Mouse (Mus musculus): ENCODE measurements around the gene Cenpv. TPM values are rescaled to one million over a fixed set of nuclear protein-coding genes. Genes with fewer than 3 reads are reported as not detected.

Cenpv gene
- 46.2 and 49.8 TPM in 2 replicates for polyA plus RNA-seq (2014; fragmentation: Nextera tagmentation; extraction: Ambion mirVana)

- Histone ChIP-seq H3K9ac (replicated peaks; ENCODE audit: low read length) (peak within 1 kb of the TSS; percentile 92), H3K27me3 (ENCODE audit: control insufficient read depth, insufficient read depth, low read length) (peaks cover 6% of the 10 kb centered on the region; the same call in 1 of the 2 replicates), H3K36me3 (replicated peaks; ENCODE audit: control insufficient read depth, insufficient read depth, low read depth, low read length) (no peaks in the 10 kb centered on the region), H3K27ac (replicated peaks; ENCODE audit: low read depth, low read length) (0 out of 2 replicates have a peak within 1 kb of the TSS, but pooled peaks have one; percentile 35), H3K4me1 (ENCODE audit: control insufficient read depth, insufficient read depth, low read length) (no peaks in the 10 kb centered on the region; the same call in 1 of the 2 replicates), H3K9me3 (replicated peaks; ENCODE audit: control insufficient read depth, low read length) (no peaks in the 10 kb centered on the region), H3K4me2 (ENCODE audit: low read depth, low read length) (peak within 1 kb of the TSS; percentile 95), H3K4me3 (ENCODE audit: low read depth, low read length) (peak within 1 kb of the TSS; percentile 80)
- DNase-seq (ENCODE audit: low spot score) (peak; percentile 78), ATAC-seq (replicated peaks; ENCODE audit: insufficient number of reproducible peaks, low FRiP score, low TSS enrichment, low read depth) (peak; percentile 67)
- WGBS, result 8% methylated on average over 37 of the region's 57 CpGs
Measured at GRCm38 (mm10) chr11:62539089-62539890, at the start of gene Cenpv. Gene Cenpv (minus strand): TSS chr11:62539261.

GRCm38 (mm10) chr11:62587034-62587433, 48.0 kb upstream of the Cenpv start:
- Histone ChIP-seq H3K4me3 (ENCODE audit: low read depth, low read length) (no peak overlapping the region), H3K27ac (replicated peaks; ENCODE audit: low read depth, low read length) (no peak overlapping the region), H3K4me2 (ENCODE audit: low read depth, low read length) (no peak overlapping the region), H3K4me1 (ENCODE audit: control insufficient read depth, insufficient read depth, low read length) (no peaks in the 10 kb centered on the region), H3K9ac (replicated peaks; ENCODE audit: low read length) (no peak overlapping the region), H3K27me3 (ENCODE audit: control insufficient read depth, insufficient read depth, low read length) (no peaks in the 10 kb centered on the region), H3K9me3 (replicated peaks; ENCODE audit: control insufficient read depth, low read length) (no peaks in the 10 kb centered on the region), H3K36me3 (replicated peaks; ENCODE audit: control insufficient read depth, insufficient read depth, low read depth, low read length) (no peaks in the 10 kb centered on the region)
- WGBS, result 81% methylated on average over 5 of the region's 5 CpGs
- DNase-seq (ENCODE audit: low spot score) (no peak), ATAC-seq (replicated peaks; ENCODE audit: insufficient number of reproducible peaks, low FRiP score, low TSS enrichment, low read depth) (no peak)

- no peaks in the 10 kb centered on the region for H3K9me3 ChIP-seq (replicated peaks; ENCODE audit: control insufficient read depth, low read length)
- 82% methylated on average over 9 of the region's 9 CpGs for WGBS
Measured at GRCm38 (mm10) chr11:62584671-62585206, 45.7 kb upstream of the Cenpv start.

GRCm38 (mm10) chr11:62583031-62583430, 44.0 kb upstream of the Cenpv start:
- no peaks in the 10 kb centered on the region for H3K27me3 ChIP-seq (ENCODE audit: control insufficient read depth, insufficient read depth, low read length)
- H3K4me3 ChIP-seq (ENCODE audit: low read depth, low read length), result no peak overlapping the region
- WGBS, result 79% methylated on average over 6 of the region's 6 CpGs
- H3K36me3 ChIP-seq (replicated peaks; ENCODE audit: control insufficient read depth, insufficient read depth, low read depth, low read length), result no peaks in the 10 kb centered on the region
- H3K27ac ChIP-seq (replicated peaks; ENCODE audit: low read depth, low read length), result no peak overlapping the region
- no peaks in the 10 kb centered on the region for H3K4me1 ChIP-seq (ENCODE audit: control insufficient read depth, insufficient read depth, low read length)
- no peaks in the 10 kb centered on the region for H3K9me3 ChIP-seq (replicated peaks; ENCODE audit: control insufficient read depth, low read length)
- H3K4me2 ChIP-seq (ENCODE audit: low read depth, low read length), result no peak overlapping the region
- no peak overlapping the region for H3K9ac ChIP-seq (replicated peaks; ENCODE audit: low read length)
- DNase-seq (ENCODE audit: low spot score) (no peak), ATAC-seq (replicated peaks; ENCODE audit: insufficient number of reproducible peaks, low FRiP score, low TSS enrichment, low read depth) (no peak)

More at GRCm38 (mm10) chr11:62584671-62585206, 45.7 kb upstream of the Cenpv start:
- Histone ChIP-seq H3K4me2 (ENCODE audit: low read depth, low read length) (no peak overlapping the region), H3K27ac (replicated peaks; ENCODE audit: low read depth, low read length) (no peak overlapping the region), H3K27me3 (ENCODE audit: control insufficient read depth, insufficient read depth, low read length) (no peaks in the 10 kb centered on the region), H3K36me3 (replicated peaks; ENCODE audit: control insufficient read depth, insufficient read depth, low read depth, low read length) (no peaks in the 10 kb centered on the region), H3K4me1 (ENCODE audit: control insufficient read depth, insufficient read depth, low read length) (no peaks in the 10 kb centered on the region), H3K9ac (replicated peaks; ENCODE audit: low read length) (no peak overlapping the region), H3K4me3 (ENCODE audit: low read depth, low read length) (no peak overlapping the region)
- DNase-seq (ENCODE audit: low spot score) (no peak), ATAC-seq (replicated peaks; ENCODE audit: insufficient number of reproducible peaks, low FRiP score, low TSS enrichment, low read depth) (no peak)

GRCm38 (mm10) chr11:62576530-62577152, 37.6 kb upstream of the Cenpv start:
- ATAC-seq (replicated peaks; ENCODE audit: insufficient number of reproducible peaks, low FRiP score, low TSS enrichment, low read depth) (no peak), DNase-seq (ENCODE audit: low spot score) (no peak)
- no peak overlapping the region for H3K4me3 ChIP-seq (ENCODE audit: low read depth, low read length)
- peak overlapping the region; percentile 87 for H3K4me2 ChIP-seq (ENCODE audit: low read depth, low read length)
- no peak overlapping the region for H3K27ac ChIP-seq (replicated peaks; ENCODE audit: low read depth, low read length)
- H3K27me3 ChIP-seq (ENCODE audit: control insufficient read depth, insufficient read depth, low read length), result no peaks in the 10 kb centered on the region
- no peak overlapping the region; the same call in 1 of the 2 replicates for H3K9ac ChIP-seq (replicated peaks; ENCODE audit: low read length)
- no peaks in the 10 kb centered on the region for H3K9me3 ChIP-seq (replicated peaks; ENCODE audit: control insufficient read depth, low read length)
- H3K4me1 ChIP-seq (ENCODE audit: control insufficient read depth, insufficient read depth, low read length), result peaks cover 5% of the 10 kb centered on the region
- H3K36me3 ChIP-seq (replicated peaks; ENCODE audit: control insufficient read depth, insufficient read depth, low read depth, low read length), result no peaks in the 10 kb centered on the region
- 67% methylated on average over 16 of the region's 16 CpGs for WGBS

GRCm38 (mm10) chr11:62575659-62576438, 36.8 kb upstream of the Cenpv start:
- H3K27me3 ChIP-seq (ENCODE audit: control insufficient read depth, insufficient read depth, low read length), result no peaks in the 10 kb centered on the region
- peak overlapping the region; percentile 43 for H3K9ac ChIP-seq (replicated peaks; ENCODE audit: low read length)
- H3K4me3 ChIP-seq (ENCODE audit: low read depth, low read length), result peak overlapping the region; percentile 39
- H3K4me1 ChIP-seq (ENCODE audit: control insufficient read depth, insufficient read depth, low read length), result peaks cover 5% of the 10 kb centered on the region
- H3K36me3 ChIP-seq (replicated peaks; ENCODE audit: control insufficient read depth, insufficient read depth, low read depth, low read length), result no peaks in the 10 kb centered on the region
- DNase-seq (ENCODE audit: low spot score) (no peak), ATAC-seq (replicated peaks; ENCODE audit: insufficient number of reproducible peaks, low FRiP score, low TSS enrichment, low read depth) (peak; percentile 35; the same call in 1 of the 2 replicates)
- no peaks in the 10 kb centered on the region for H3K9me3 ChIP-seq (replicated peaks; ENCODE audit: control insufficient read depth, low read length)
- H3K27ac ChIP-seq (replicated peaks; ENCODE audit: low read depth, low read length), result no peak overlapping the region
- peak overlapping the region; percentile 87 for H3K4me2 ChIP-seq (ENCODE audit: low read depth, low read length)
- WGBS, result 6% methylated on average over 27 of the region's 27 CpGs

- peak; percentile 94 for DNase-seq (ENCODE audit: low spot score)
- 4% methylated on average over 9 of the region's 9 CpGs for WGBS
- Histone ChIP-seq H3K27me3 (ENCODE audit: control insufficient read depth, insufficient read depth, low read length) (no peaks in the 10 kb centered on the region), H3K4me3 (ENCODE audit: low read depth, low read length) (peak overlapping the region; percentile 39), H3K4me1 (ENCODE audit: control insufficient read depth, insufficient read depth, low read length) (peaks cover 5% of the 10 kb centered on the region), H3K4me2 (ENCODE audit: low read depth, low read length) (peak overlapping the region; percentile 87), H3K36me3 (replicated peaks; ENCODE audit: control insufficient read depth, insufficient read depth, low read depth, low read length) (no peaks in the 10 kb centered on the region), H3K27ac (replicated peaks; ENCODE audit: low read depth, low read length) (no peak overlapping the region), H3K9ac (replicated peaks; ENCODE audit: low read length) (no peak overlapping the region), H3K9me3 (replicated peaks; ENCODE audit: control insufficient read depth, low read length) (no peaks in the 10 kb centered on the region)
- peak; percentile 73 for ATAC-seq (replicated peaks; ENCODE audit: insufficient number of reproducible peaks, low FRiP score, low TSS enrichment, low read depth)
Measured at GRCm38 (mm10) chr11:62575297-62575658, 36.2 kb upstream of the Cenpv start.
